ENCODE assay signal across 25 mouse cellular contexts in genomic region chr16:48739974-48740373, GRCm38 (mm10). TPM values are rescaled to one million over a fixed set of nuclear protein-coding genes. Genes with fewer than 3 reads are reported as not detected.
A peak's percentile ranks its signal among the peaks of the same experiment; 100 is the strongest.
DNase-seq lines count a peak whose midpoint lies in the region; ATAC-seq lines count a peak whose summit lies in the region.
"Had no signal": no experiment of that assay in that cellular context is flagged by ENCODE, and none has a peak within 500 bp of the region (broad histone marks: within the 10 kb centered on the region; RNA-seq: fewer than 3 reads in every experiment).

No protein-coding gene starts in this region.

- DNase-seq in A20 (ENCODE audit: low read depth, low spot score), result peak; percentile 66
- DNase-seq in CD4-positive, CD25-positive, alpha-beta regulatory T cell, adult 2 months (ENCODE audit: low read depth, low spot score), result peak; percentile 47
- peak; percentile 44 for DNase-seq in induced T-regulatory cell, adult 2 months (ENCODE audit: low read depth)
- DNase-seq in layer of hippocampus, adult 8-10 months (ENCODE audit: low spot score in 2 of 2), result no peak
- DNase-seq in layer of hippocampus, postnatal 10 days (ENCODE audit: low spot score in 2 of 2), result no peak
- no peak for DNase-seq in embryo, embryonic 10.5 days (ENCODE audit: low spot score)
- DNase-seq in left cerebral cortex, postnatal 36 days (ENCODE audit: low spot score in 2 of 2), result no peak
- DNase-seq: adrenal gland, adult 8-10 months; adrenal gland, postnatal 14 days; adrenal gland, postnatal 36 days; cerebellum, adult 18-20 months; cerebellum, adult 8-10 months; cerebellum, adult 9-11 months; cerebellum, postnatal 14 days; cerebellum, postnatal 36 days had no signal

- peak; percentile 64 for ATAC-seq in activated CD4-positive, CD25-positive, alpha-beta regulatory T cell, adult 4 months
- ATAC-seq: forebrain, embryonic 14.5 days; forebrain, embryonic 16.5 days had no signal

- intact Hi-C loops in left cerebral cortex, postnatal 36 days (cut with DNase I), result no loop called here

RNA-seq across cellular contexts. Expression of gene Trat1, which starts 31.8 kb away (rescaled TPM):
- 100 to 1,000 TPM; 131 to 161 TPM for polyA plus RNA-seq in activated CD4-positive, CD25-positive, alpha-beta regulatory T cell, adult 4 months (2017; shearing (Covaris generic))
- total RNA-seq in layer of hippocampus, adult 8-10 months (2022), result under 1 TPM in 3 of 4 experiments, not detected in 1; 0.08 to 0.53 (median 0.22) TPM
- under 1 TPM in 1 of 2 experiments, not detected in 1; 0.18 TPM for total RNA-seq in layer of hippocampus, postnatal 10 days (2021)
- total RNA-seq in left cerebral cortex, postnatal 36 days (2021), result under 1 TPM; 0.18 to 0.20 TPM
- total RNA-seq: adrenal gland, adult 18-20 months; adrenal gland, postnatal 14 days; adrenal gland, postnatal 36 days; ES-E14; MEL had no signal
- polyA plus RNA-seq: embryonic facial prominence, embryonic 10.5 days; embryonic facial prominence, embryonic 12.5 days; erythroblast, embryonic 14.5 days; forebrain, embryonic 10.5 days; forebrain, embryonic 14.5 days; forebrain, embryonic 16.5 days had no signal

Comparison
In these comparisons a context has a peak if more than half of its experiments do, and no peak if none do; other contexts are left out.
1. DNase-seq: peak in A20 (single experiment), CD4-positive, CD25-positive, alpha-beta regulatory T cell, adult 2 months (single experiment) and induced T-regulatory cell, adult 2 months (single experiment); none in layer of hippocampus, adult 8-10 months (0 of 2), layer of hippocampus, postnatal 10 days (0 of 2), embryo, embryonic 10.5 days (single experiment) and left cerebral cortex, postnatal 36 days (0 of 2).